Mouse (Mus musculus) heart, postnatal 10 days (tissue): ENCODE measurements around the gene Prss56. TPM values are rescaled to one million over a fixed set of nuclear protein-coding genes. Genes with fewer than 3 reads are reported as not detected.

Experiments used
- DNase-seq, 2 experiments: peaks; one replicate each; pipeline ENCODE4 v3.0.0; 2021
- intact Hi-C: fragments of 180-260 bp; cut with DNase I; formaldehyde crosslinking; loops from one replicate; pipeline ENCODE4 v1.15.1; 2025
- total RNA-seq, 2 experiments: library from RNA; stranded (reverse); gene quantifications; 2 replicates each; pipeline ENCODE4 v1.2.3; 2021

The Prss56 gene
- total RNA-seq, 2 experiments from 2014 or later, result not detected

GRCm38 (mm10) chr1:87183998-87184750 lies 1.1 kb downstream of the Prss56 start:
- intact Hi-C loops, result no loop called here

GRCm38 (mm10) chr1:87184751-87185139 lies 1.6 kb downstream of the Prss56 start:
- DNase-seq, result peak; percentile 66 to 82
- intact Hi-C loops, result loop anchor here (5.0 kb wide), 1 partner anchor 517 kb away; no protein-coding TSS in a partner anchor

More at GRCm38 (mm10) chr1:87183998-87184750, 1.1 kb downstream of the Prss56 start:
- DNase-seq, result no peak

- intact Hi-C loops, result loop anchor here (5.0 kb wide), 1 partner anchor 518 kb away; no protein-coding TSS in a partner anchor
- DNase-seq, result no peak
Observed at GRCm38 (mm10) chr1:87185526-87185925, 2.4 kb downstream of the Prss56 start.

- intact Hi-C loops, result loop anchor here (1.0 to 5.0 kb wide), 3 partner anchors 88 to 572 kb away; no protein-coding TSS in a partner anchor
- DNase-seq, result peak in 1 of 2 experiments; percentile 15
Observed at GRCm38 (mm10) chr1:87186261-87187036, 3.3 kb downstream of the Prss56 start.

GRCm38 (mm10) chr1:87187037-87187355 lies 3.9 kb downstream of the Prss56 start:
- peak; percentile 68 to 84 for DNase-seq
- intact Hi-C loops, result loop anchor here (1.0 to 5.0 kb wide), 3 partner anchors 89 to 572 kb away; no protein-coding TSS in a partner anchor

GRCm38 (mm10) chr1:87190429-87190828 lies 7.3 kb downstream of the Prss56 start, which contains the start of gene Chrnd:
Gene Chrnd (plus strand): TSS chr1:87190607.
- intact Hi-C loops, result no loop called here

GRCm38 (mm10) chr1:87197296-87197695 lies 14.2 kb downstream of the Prss56 start:
- intact Hi-C loops, result no loop called here
- DNase-seq, result peak in 1 of 2 experiments; percentile 39

More at GRCm38 (mm10) chr1:87190429-87190828, 7.3 kb downstream of the Prss56 start, which contains the start of gene Chrnd:
- DNase-seq, result no peak

DNA sequence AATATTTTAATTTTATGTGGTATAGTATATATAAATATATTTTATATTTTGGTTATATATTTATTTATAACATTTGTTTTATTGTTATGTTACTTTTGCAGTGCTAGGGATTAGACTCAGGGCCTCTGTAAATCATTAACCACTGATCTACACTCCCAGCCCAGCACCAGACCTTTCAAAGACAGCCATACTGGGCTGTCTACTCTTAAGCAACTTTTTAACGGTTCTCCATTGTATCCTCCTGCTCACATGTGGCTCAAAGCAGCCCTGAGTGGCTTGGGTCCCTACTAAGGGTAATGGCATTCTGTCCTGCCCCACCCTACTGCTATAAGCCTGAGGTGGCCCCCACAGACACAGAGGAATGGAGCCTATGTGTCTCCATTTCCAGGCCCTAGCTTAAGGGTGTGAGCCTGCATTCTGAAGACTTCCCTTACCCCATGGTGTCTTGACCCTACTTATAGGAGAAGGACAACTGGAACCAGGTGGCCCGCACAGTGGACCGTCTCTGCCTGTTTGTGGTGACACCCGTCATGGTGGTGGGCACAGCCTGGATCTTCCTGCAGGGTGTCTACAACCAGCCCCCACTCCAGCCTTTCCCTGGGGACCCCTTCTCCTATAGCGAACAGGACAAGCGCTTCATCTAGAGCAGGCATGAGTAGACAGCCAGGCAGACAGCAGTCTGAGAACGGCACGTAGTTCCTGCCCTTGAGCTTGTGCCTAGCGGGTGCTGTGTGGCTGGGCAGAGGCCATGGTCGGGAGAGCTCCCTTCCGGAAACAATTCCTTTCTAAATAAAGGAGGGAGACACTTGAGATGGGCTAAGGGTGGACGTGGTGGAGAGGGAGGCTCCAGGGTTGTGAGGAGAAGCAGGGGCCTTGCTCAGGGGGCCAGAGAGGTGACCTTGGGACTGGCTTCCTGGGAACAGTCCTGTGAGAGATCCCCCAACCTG lies 15.3 kb downstream of the Prss56 start:
- DNase-seq, result peak in 1 of 2 experiments; percentile 22
- intact Hi-C loops, result no loop called here

GRCm38 (mm10) chr1:87200811-87201210 lies 17.7 kb downstream of the Prss56 start:
- intact Hi-C loops, result no loop called here
- DNase-seq, result no peak

DNA sequence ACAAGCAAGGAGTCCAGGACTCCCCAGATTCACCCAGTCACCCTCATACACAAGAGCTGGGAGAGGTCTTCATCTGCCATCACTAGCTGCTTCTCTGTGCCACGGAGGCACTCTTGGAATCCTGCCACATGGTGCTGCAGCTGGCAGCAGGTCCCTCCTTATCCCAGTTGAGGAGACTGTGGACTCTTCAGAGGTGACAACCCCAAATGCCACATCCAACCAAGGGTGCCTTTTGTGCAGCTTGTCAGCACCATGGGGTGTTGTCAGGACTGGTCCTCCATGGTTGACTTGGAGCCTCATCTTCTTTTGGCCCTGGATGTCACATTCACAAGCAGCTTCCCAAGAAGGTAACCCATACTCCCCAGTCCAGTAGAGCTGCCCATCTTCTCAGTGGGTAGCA lies 18.7 kb downstream of the Prss56 start:
- intact Hi-C loops, result no loop called here
- no peak for DNase-seq

- DNase-seq, result no peak
Observed at GRCm38 (mm10) chr1:87203779-87204178, 20.7 kb downstream of the Prss56 start.

GRCm38 (mm10) chr1:87204465-87204864 lies 21.4 kb downstream of the Prss56 start, which contains the start of gene Chrng:
Gene Chrng (plus strand): TSS chr1:87204657.
- no peak for DNase-seq
- intact Hi-C loops, result no loop called here

More at GRCm38 (mm10) chr1:87203779-87204178, 20.7 kb downstream of the Prss56 start:
- intact Hi-C loops, result no loop called here

- intact Hi-C loops, result no loop called here
- DNase-seq, result no peak
Observed at GRCm38 (mm10) chr1:87205038-87205437, 21.9 kb downstream of the Prss56 start.

- no peak for DNase-seq
- intact Hi-C loops, result no loop called here
Observed at GRCm38 (mm10) chr1:87205502-87205901, 22.4 kb downstream of the Prss56 start.

GRCm38 (mm10) chr1:87206339-87206738 lies 23.2 kb downstream of the Prss56 start:
- intact Hi-C loops, result no loop called here
- DNase-seq, result no peak

DNA sequence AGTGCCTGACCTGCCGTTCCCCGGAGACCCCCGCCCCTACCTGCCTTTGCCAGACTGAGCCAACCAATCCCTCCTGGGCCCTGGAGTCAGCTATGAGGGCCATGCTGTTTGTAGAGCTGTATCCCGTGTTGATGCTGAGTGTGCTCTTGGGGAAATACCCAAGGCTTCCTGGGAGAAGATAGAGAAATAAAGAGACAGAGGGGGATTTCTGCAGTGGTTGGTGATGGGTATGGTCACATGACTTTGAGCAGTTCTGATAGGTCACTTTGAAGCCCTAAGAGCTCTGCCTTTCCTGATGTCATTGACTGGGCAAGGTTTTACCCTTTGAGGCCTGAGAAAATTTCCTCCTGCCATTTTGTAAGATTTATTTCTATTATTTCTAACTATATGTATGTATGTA lies 28.3 kb downstream of the Prss56 start:
- intact Hi-C loops, result loop anchor here (10.0 kb wide), 1 partner anchor 543 kb away; the partner anchor contains the start of gene Atg16l1
- DNase-seq, result no peak

GRCm38 (mm10) chr1:87213735-87214704 lies 30.9 kb downstream of the Prss56 start, which contains the start of gene Eif4e2:
Gene Eif4e2 (plus strand): TSS chr1:87213914.
- peak; percentile 97 for DNase-seq
- intact Hi-C loops, result loop anchor here (10.0 kb wide), 1 partner anchor 541 kb away; the partner anchor contains the start of gene Atg16l1

DNA sequence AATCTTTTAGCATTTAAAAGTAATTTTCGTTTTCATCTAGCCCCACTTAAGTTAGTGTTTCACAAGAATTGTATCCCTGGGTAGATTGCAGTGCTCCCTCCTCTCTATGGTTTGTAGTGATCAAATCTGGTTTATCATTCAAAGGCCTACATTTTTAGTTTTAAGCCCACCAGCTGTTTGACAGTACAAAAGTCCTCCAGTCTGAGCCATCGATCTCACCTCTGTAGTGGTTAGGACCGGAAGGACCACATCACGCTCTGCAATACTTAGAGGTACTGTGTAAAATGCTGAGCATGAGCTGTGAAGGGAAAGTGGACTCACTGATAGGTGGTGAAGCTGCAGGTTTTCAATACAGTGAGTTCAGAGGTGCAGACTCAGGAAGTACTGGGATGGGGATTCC lies 31.6 kb downstream of the Prss56 start:
- intact Hi-C loops, result loop anchor here (10.0 kb wide), 1 partner anchor 540 kb away; the partner anchor contains the start of gene Atg16l1
- no peak for DNase-seq

DNA sequence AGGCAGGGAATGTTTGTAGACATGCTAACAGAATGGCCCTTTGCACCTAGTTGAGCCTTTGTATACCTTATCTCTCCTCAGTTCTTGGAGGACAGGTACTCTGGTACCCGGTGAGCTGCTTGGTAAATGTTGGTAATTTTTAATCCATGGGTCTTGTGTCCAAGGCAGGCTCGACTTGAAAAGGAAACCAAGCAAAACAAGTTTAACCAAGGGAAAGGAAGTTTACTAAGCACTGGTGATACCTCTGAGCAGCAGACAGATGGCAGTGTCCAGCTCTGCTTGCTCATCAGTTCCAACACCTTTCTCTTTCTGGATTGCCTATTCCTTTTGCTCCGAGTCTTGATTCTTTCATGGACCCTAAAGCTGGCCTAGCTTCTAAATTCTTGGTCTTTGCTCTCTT lies 34.8 kb downstream of the Prss56 start:
- intact Hi-C loops, result loop anchor here (10.0 kb wide), 1 partner anchor 537 kb away; the partner anchor contains the start of gene Atg16l1
- no peak for DNase-seq
